Mouse (Mus musculus) stomach, postnatal 0 days (tissue): ENCODE results near the gene Sik1.

Source experiments
- CTCF ChIP-seq: IDR thresholded peaks from 2 replicates; pipeline ENCODE4 v1.5.1; 2016; ENCODE audit warnings: antibody characterized with exemption, low read depth, mild to moderate bottlenecking, moderate library complexity
- EP300 ChIP-seq: optimal IDR thresholded peaks from 2 replicates; pipeline ENCODE3; 2016; ENCODE audit warnings: antibody characterized with exemption

DNA sequence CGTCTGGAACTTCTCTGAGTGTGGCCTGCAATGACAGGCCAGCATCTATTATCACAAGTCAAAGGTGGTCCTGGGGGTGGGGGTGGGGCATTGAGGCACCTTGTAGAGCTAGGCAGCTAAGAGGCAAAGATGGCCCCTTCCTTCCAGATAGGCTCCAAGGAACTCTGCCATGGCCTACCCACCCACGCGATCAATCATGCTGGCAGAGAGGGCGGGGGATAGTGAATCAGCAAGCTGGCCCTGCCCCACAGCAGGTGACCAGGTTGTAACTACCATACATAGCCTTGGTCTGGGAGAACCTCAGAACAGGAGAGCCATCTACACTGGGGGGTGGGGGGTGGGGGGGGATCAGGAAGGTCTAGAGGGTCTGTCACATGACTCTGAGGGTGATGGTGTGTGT is 12.5 kb upstream of the Sik1 start:
- TF ChIP-seq CTCF (no peak), EP300 (no peak)
